ENCODE assay signal across 8 mouse cellular contexts in the genomic region with DNA sequence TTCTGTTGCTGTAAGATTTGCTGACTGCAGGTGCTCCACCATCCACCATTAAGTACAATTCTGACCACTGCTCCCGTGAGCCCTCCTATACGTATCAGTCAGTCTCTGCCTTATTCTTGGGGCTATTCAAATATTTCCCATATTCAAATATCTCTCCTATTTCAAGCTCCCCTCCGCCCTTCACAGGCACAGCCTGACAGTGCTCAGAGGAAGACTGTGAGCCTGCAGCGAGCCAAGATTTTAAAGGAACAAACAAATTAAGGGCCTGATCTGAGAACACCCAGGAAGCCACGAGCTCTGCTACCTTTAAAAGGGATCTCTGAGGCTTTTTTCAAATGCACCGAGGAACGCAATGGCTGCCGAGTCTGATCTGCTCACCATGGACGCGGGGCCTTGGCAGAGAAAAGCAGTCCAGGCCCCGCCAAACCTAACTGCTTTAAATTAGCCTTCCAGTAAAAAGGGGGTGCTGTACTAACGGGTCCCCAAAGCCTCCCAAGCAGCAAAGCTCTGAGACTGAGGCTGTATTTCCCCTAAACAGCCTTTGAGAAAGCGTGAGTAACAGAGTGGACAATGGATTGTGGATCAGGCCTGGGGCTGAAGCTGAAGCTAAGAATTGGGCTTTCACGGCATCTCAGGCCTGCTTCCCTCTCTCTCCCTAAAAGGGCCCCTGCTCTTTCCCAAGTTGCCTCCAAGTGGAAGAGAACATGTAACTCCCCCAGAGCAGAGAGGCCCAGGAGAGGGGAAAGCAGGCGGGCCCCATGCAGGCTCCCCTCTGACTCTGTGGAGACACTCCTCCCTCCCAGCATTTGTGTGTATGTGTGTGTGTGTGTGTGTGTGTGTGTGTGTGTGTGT. TPM values are rescaled to one million over a fixed set of nuclear protein-coding genes. Genes with fewer than 3 reads are reported as not detected.
DNase-seq lines count a peak whose midpoint lies in the region; ATAC-seq and TF ChIP-seq lines count a peak whose summit lies in the region.

No protein-coding gene starts in this region.

- DNase-seq in adrenal gland, postnatal 10 days = peak; percentile 45
- no peak for DNase-seq in adrenal gland, adult 18-20 months (ENCODE audit: low spot score in 2 of 2)
- DNase-seq in 3T3-L1 (ENCODE audit: low read depth, low spot score) = peak; percentile 66
- DNase-seq in forelimb bud, embryonic 11.5 days (ENCODE audit: low read depth, low spot score) = peak; percentile 44
- DNase-seq in limb, embryonic 11.5 days (ENCODE audit: low spot score) = peak; percentile 68
- DNase-seq in midbrain, postnatal 0 days (ENCODE audit: low spot score) = peak; percentile 62
- DNase-seq in spleen, adult 18-20 months = no peak

- H3K27ac ChIP-seq in limb, embryonic 11.5 days (replicated peaks; ENCODE audit: low read depth, low read length) = peak overlapping the region; percentile 91
- H3K27ac ChIP-seq in midbrain, postnatal 0 days (ENCODE audit: low read depth, low read length) = peak overlapping the region; percentile 73

- ATAC-seq in limb, embryonic 11.5 days (ENCODE audit: insufficient number of reproducible peaks, low FRiP score, low TSS enrichment, low read depth) = no peak; the same call in 1 of the 2 replicates
- peak; percentile 42; the same call in 1 of the 2 replicates for ATAC-seq in midbrain, postnatal 0 days (ENCODE audit: low FRiP score)
- ATAC-seq in cerebellum, adult (ENCODE audit: insufficient number of reproducible peaks, low FRiP score, low TSS enrichment) = no peak

- H3K9me3 ChIP-seq in limb, embryonic 11.5 days (ENCODE audit: control insufficient read depth, low read length) = no peaks in the 10 kb centered on the region
- H3K9me3 ChIP-seq in midbrain, postnatal 0 days (ENCODE audit: low read length) = no peaks in the 10 kb centered on the region

- H3K4me2 ChIP-seq in limb, embryonic 11.5 days (ENCODE audit: low read depth, severe bottlenecking) = no peak overlapping the region
- H3K4me2 ChIP-seq in midbrain, postnatal 0 days (ENCODE audit: low read depth, low read length, poor library complexity, severe bottlenecking) = no peak overlapping the region

- no peak for TF ChIP-seq CTCF in midbrain, postnatal 0 days (IDR thresholded peaks at IDR 0.05)

- WGBS in limb, embryonic 11.5 days = 53% methylated on average over 15 of the region's 15 CpGs
- 23% methylated on average over 15 of the region's 15 CpGs for WGBS in midbrain, postnatal 0 days

- H3K36me3 ChIP-seq in limb, embryonic 11.5 days (ENCODE audit: control insufficient read depth, insufficient read depth, low read length) = no peaks in the 10 kb centered on the region
- no peaks in the 10 kb centered on the region for H3K36me3 ChIP-seq in midbrain, postnatal 0 days (ENCODE audit: insufficient read depth, low read length)

- peak overlapping the region; percentile 66 for H3K9ac ChIP-seq in limb, embryonic 11.5 days (ENCODE audit: low read length)
- peak overlapping the region; percentile 42; the same call in 1 of the 2 replicates for H3K9ac ChIP-seq in midbrain, postnatal 0 days (replicated peaks; ENCODE audit: low read length, poor library complexity, severe bottlenecking)

- peaks cover 4% of the 10 kb centered on the region; the same call in 1 of the 2 replicates for H3K27me3 ChIP-seq in limb, embryonic 11.5 days (ENCODE audit: control insufficient read depth, insufficient read depth, low read length)
- no peaks in the 10 kb centered on the region for H3K27me3 ChIP-seq in midbrain, postnatal 0 days (ENCODE audit: insufficient read depth, low read length)

- peaks cover 42% of the 10 kb centered on the region for H3K4me1 ChIP-seq in limb, embryonic 11.5 days (ENCODE audit: control insufficient read depth, insufficient read depth, low read length)
- H3K4me1 ChIP-seq in midbrain, postnatal 0 days (ENCODE audit: insufficient read depth, low read length) = peaks cover 16% of the 10 kb centered on the region

- H3K4me3 ChIP-seq in limb, embryonic 11.5 days (ENCODE audit: low read depth, low read length) = peak overlapping the region; percentile 14; the same call in 1 of the 2 replicates
- H3K4me3 ChIP-seq in midbrain, postnatal 0 days (ENCODE audit: low read depth, low read length) = no peak overlapping the region

RNA-seq across cellular contexts. Expression of a gene that starts 29.3 kb away (rescaled TPM):
- total RNA-seq in adrenal gland, postnatal 10 days (2021) = 10 to 100 TPM in 1 of 2 experiments, 1 to 10 TPM in 1; 7.4 to 11.3 TPM
- total RNA-seq in adrenal gland, adult 18-20 months (2021) = 1 to 10 TPM; 4.6 to 5.5 TPM
- polyA plus RNA-seq in limb, embryonic 11.5 days (2014; fragmentation: Nextera tagmentation; extraction: Ambion mirVana) = 20.8 and 21.9 TPM in 2 replicates
- 13.2 and 17.4 TPM in 2 replicates for total RNA-seq in midbrain, postnatal 0 days (2014; rRNA removed)
- 18.4 and 19.1 TPM in 2 replicates for polyA plus RNA-seq in midbrain, postnatal 0 days (2015; fragmentation: Nextera tagmentation; extraction: Ambion mirVana)

RNA-seq across cellular contexts. Expression of a gene that starts 48.0 kb away (rescaled TPM):
- total RNA-seq in adrenal gland, postnatal 10 days (2021) = 100 to 1,000 TPM; 137 to 168 TPM
- 10 to 100 TPM; 73.0 to 98.7 TPM for total RNA-seq in adrenal gland, adult 18-20 months (2021)
- 77.3 and 84.9 TPM in 2 replicates for polyA plus RNA-seq in limb, embryonic 11.5 days (2014; fragmentation: Nextera tagmentation; extraction: Ambion mirVana)
- 50.1 and 54.6 TPM in 2 replicates for total RNA-seq in midbrain, postnatal 0 days (2014; rRNA removed)
- polyA plus RNA-seq in midbrain, postnatal 0 days (2015; fragmentation: Nextera tagmentation; extraction: Ambion mirVana) = 10.2 and 11.2 TPM in 2 replicates

Comparison
In these comparisons a context has a peak if more than half of its experiments do, and no peak if none do; other contexts are left out.
1. DNase-seq: peak in adrenal gland, postnatal 10 days (single experiment), 3T3-L1 (single experiment), forelimb bud, embryonic 11.5 days (single experiment), limb, embryonic 11.5 days (single experiment) and midbrain, postnatal 0 days (single experiment); none in adrenal gland, adult 18-20 months (0 of 2) and spleen, adult 18-20 months (0 of 2).